Comparison of ENCODE assay signal across 8 mouse cellular contexts in genomic region chr3:89277281-89278021, GRCm38 (mm10). TPM values are rescaled to one million over a fixed set of nuclear protein-coding genes. Genes with fewer than 3 reads are reported as not detected.
DNase-seq lines count a peak whose midpoint lies in the region; ATAC-seq lines count a peak whose summit lies in the region.

No protein-coding gene starts in this region.

- peak overlapping the region; percentile 29; the same call in 1 of the 2 replicates for H3K9ac ChIP-seq in forebrain, embryonic 12.5 days
- no peak overlapping the region; the same call in 1 of the 2 replicates for H3K9ac ChIP-seq in forebrain, embryonic 16.5 days (replicated peaks; ENCODE audit: low read depth, low read length)
- peak overlapping the region; percentile 72 for H3K9ac ChIP-seq in limb, embryonic 12.5 days (replicated peaks)
- H3K9ac ChIP-seq in neural tube, embryonic 14.5 days (replicated peaks; ENCODE audit: low read depth, low read length), result no peak overlapping the region

- intact Hi-C loops in heart, postnatal 36 days (cut with DNase I), result no loop called here

- ATAC-seq in forebrain, embryonic 12.5 days (ENCODE audit: low FRiP score), result no peak
- no peak for ATAC-seq in forebrain, embryonic 16.5 days
- no peak for ATAC-seq in limb, embryonic 12.5 days (ENCODE audit: insufficient number of reproducible peaks, insufficient read depth, low FRiP score, low TSS enrichment, low read depth)
- no peak for ATAC-seq in neural tube, embryonic 14.5 days (ENCODE audit: low read depth)
- no peak for ATAC-seq in erythroblast, adult 5-6 weeks (replicated peaks; ENCODE audit: low FRiP score, poor library complexity, severe bottlenecking)

- H3K4me3 ChIP-seq in forebrain, embryonic 12.5 days (replicated peaks), result no peak overlapping the region
- H3K4me3 ChIP-seq in forebrain, embryonic 16.5 days (replicated peaks; ENCODE audit: low read length), result no peak overlapping the region
- H3K4me3 ChIP-seq in limb, embryonic 12.5 days (replicated peaks), result peak overlapping the region; percentile 59
- peak overlapping the region; percentile 9; the same call in 1 of the 2 replicates for H3K4me3 ChIP-seq in neural tube, embryonic 14.5 days (ENCODE audit: low read depth, low read length)

- H3K36me3 ChIP-seq in forebrain, embryonic 12.5 days (replicated peaks), result no peaks in the 10 kb centered on the region
- no peaks in the 10 kb centered on the region for H3K36me3 ChIP-seq in forebrain, embryonic 16.5 days (ENCODE audit: control insufficient read depth, insufficient read depth)
- H3K36me3 ChIP-seq in limb, embryonic 12.5 days, result peaks cover 27% of the 10 kb centered on the region
- H3K36me3 ChIP-seq in neural tube, embryonic 14.5 days (ENCODE audit: control insufficient read depth, insufficient read depth, low read length), result no peaks in the 10 kb centered on the region

- WGBS in forebrain, embryonic 12.5 days, result 54% methylated on average over 14 of the region's 14 CpGs
- 54% methylated on average over 14 of the region's 14 CpGs for WGBS in forebrain, embryonic 16.5 days
- 30% methylated on average over 14 of the region's 14 CpGs for WGBS in limb, embryonic 12.5 days
- WGBS in neural tube, embryonic 14.5 days, result 59% methylated on average over 14 of the region's 14 CpGs

- H3K9me3 ChIP-seq in forebrain, embryonic 12.5 days, result no peaks in the 10 kb centered on the region
- no peaks in the 10 kb centered on the region for H3K9me3 ChIP-seq in forebrain, embryonic 16.5 days (ENCODE audit: control insufficient read depth, low read length)
- H3K9me3 ChIP-seq in limb, embryonic 12.5 days, result no peaks in the 10 kb centered on the region
- H3K9me3 ChIP-seq in neural tube, embryonic 14.5 days (ENCODE audit: control insufficient read depth, low read length), result no peaks in the 10 kb centered on the region

- DNase-seq in cerebellum, postnatal 25 days, result peak; percentile 39 to 50
- DNase-seq in heart, postnatal 36 days, result peak; percentile 40 to 66
- no peak for DNase-seq in adrenal gland, adult 2 months

- H3K27ac ChIP-seq in forebrain, embryonic 12.5 days, result no peak overlapping the region
- no peak overlapping the region for H3K27ac ChIP-seq in forebrain, embryonic 16.5 days (ENCODE audit: low read length)
- peak overlapping the region; percentile 82 for H3K27ac ChIP-seq in limb, embryonic 12.5 days
- no peak overlapping the region for H3K27ac ChIP-seq in neural tube, embryonic 14.5 days (ENCODE audit: low read depth, low read length)

- peak overlapping the region; percentile 24 for H3K4me2 ChIP-seq in forebrain, embryonic 12.5 days
- H3K4me2 ChIP-seq in forebrain, embryonic 16.5 days (ENCODE audit: low read length), result no peak overlapping the region
- peak overlapping the region; percentile 91 for H3K4me2 ChIP-seq in limb, embryonic 12.5 days
- peak overlapping the region; percentile 96 for H3K4me2 ChIP-seq in neural tube, embryonic 14.5 days (ENCODE audit: low read depth, low read length)

- H3K4me1 ChIP-seq in forebrain, embryonic 12.5 days, result peaks cover 43% of the 10 kb centered on the region
- H3K4me1 ChIP-seq in forebrain, embryonic 16.5 days (replicated peaks; ENCODE audit: control insufficient read depth, insufficient read depth, low read length), result peaks cover 36% of the 10 kb centered on the region
- peaks cover 55% of the 10 kb centered on the region for H3K4me1 ChIP-seq in limb, embryonic 12.5 days (replicated peaks)
- peaks cover 25% of the 10 kb centered on the region for H3K4me1 ChIP-seq in neural tube, embryonic 14.5 days (ENCODE audit: control insufficient read depth, insufficient read depth, low read length)

- H3K27me3 ChIP-seq in forebrain, embryonic 12.5 days, result peaks cover 51% of the 10 kb centered on the region
- H3K27me3 ChIP-seq in forebrain, embryonic 16.5 days (replicated peaks; ENCODE audit: control insufficient read depth, insufficient read depth, low read length), result peaks cover 2% of the 10 kb centered on the region; the same call in 1 of the 2 replicates
- H3K27me3 ChIP-seq in limb, embryonic 12.5 days, result peaks cover 14% of the 10 kb centered on the region
- H3K27me3 ChIP-seq in neural tube, embryonic 14.5 days (ENCODE audit: control insufficient read depth, insufficient read depth, low read length), result 0 out of 2 replicates have a peak, but pooled peaks cover 3% of the 10 kb centered on the region

RNA-seq across cellular contexts. Expression of gene Efna1, which starts 3.5 kb away (rescaled TPM):
- 9.7 and 12.6 TPM in 2 replicates for polyA plus RNA-seq in forebrain, embryonic 12.5 days (2016; fragmentation: Nextera tagmentation; extraction: Ambion mirVana)
- polyA plus RNA-seq in forebrain, embryonic 16.5 days (2015; fragmentation: Nextera tagmentation; extraction: Ambion mirVana), result 8.3 and 9.5 TPM in 2 replicates
- 10 to 100 TPM; 28.3 to 42.6 TPM for total RNA-seq in heart, postnatal 36 days (2021)
- polyA plus RNA-seq in limb, embryonic 12.5 days (2016; fragmentation: Nextera tagmentation; extraction: Ambion mirVana), result 36.9 and 40.4 TPM in 2 replicates
- polyA plus RNA-seq in neural tube, embryonic 14.5 days (2014; fragmentation: Nextera tagmentation; extraction: Ambion mirVana), result 6.8 and 10.5 TPM in 2 replicates
- total RNA-seq in adrenal gland, adult 2 months (2021), result 10 to 100 TPM in 1 of 2 experiments, 1 to 10 TPM in 1; 8.0 to 16.6 TPM
- polyA plus RNA-seq in adrenal gland, adult 2 months (2012; rRNA removed), result 17.5 and 24.0 TPM in 2 replicates
- not detected in 2 replicates for total RNA-seq in erythroblast, adult 5-6 weeks (2015; ENCODE audit: low replicate concordance)
- total RNA-seq in erythroblast, adult 5-6 weeks (2017; ENCODE audit: low replicate concordance), result not detected in 2 replicates

RNA-seq across cellular contexts. Expression of gene Slc50a1, which starts 7.1 kb away (rescaled TPM):
- polyA plus RNA-seq in forebrain, embryonic 12.5 days (2016; fragmentation: Nextera tagmentation; extraction: Ambion mirVana), result 28.6 and 29.7 TPM in 2 replicates
- polyA plus RNA-seq in forebrain, embryonic 16.5 days (2015; fragmentation: Nextera tagmentation; extraction: Ambion mirVana), result 38.6 and 41.2 TPM in 2 replicates
- 10 to 100 TPM; 20.5 to 23.0 TPM for total RNA-seq in heart, postnatal 36 days (2021)
- polyA plus RNA-seq in limb, embryonic 12.5 days (2016; fragmentation: Nextera tagmentation; extraction: Ambion mirVana), result 58.5 and 66.3 TPM in 2 replicates
- 36.7 and 39.8 TPM in 2 replicates for polyA plus RNA-seq in neural tube, embryonic 14.5 days (2014; fragmentation: Nextera tagmentation; extraction: Ambion mirVana)
- 10 to 100 TPM; 49.9 to 54.7 TPM for total RNA-seq in adrenal gland, adult 2 months (2021)
- polyA plus RNA-seq in adrenal gland, adult 2 months (2012; rRNA removed), result 153 TPM in 2 replicates
- 8.8 and 12.9 TPM in 2 replicates for total RNA-seq in erythroblast, adult 5-6 weeks (2015; ENCODE audit: low replicate concordance)
- total RNA-seq in erythroblast, adult 5-6 weeks (2017; ENCODE audit: low replicate concordance), result 10.9 and 11.5 TPM in 2 replicates

RNA-seq across cellular contexts. Expression of gene Dpm3, which starts 18.3 kb away (rescaled TPM):
- polyA plus RNA-seq in forebrain, embryonic 12.5 days (2016; fragmentation: Nextera tagmentation; extraction: Ambion mirVana), result 79.1 and 84.3 TPM in 2 replicates
- polyA plus RNA-seq in forebrain, embryonic 16.5 days (2015; fragmentation: Nextera tagmentation; extraction: Ambion mirVana), result 67.0 and 73.5 TPM in 2 replicates
- total RNA-seq in heart, postnatal 36 days (2021), result 10 to 100 TPM; 50.0 to 52.3 TPM
- 93.9 and 102 TPM in 2 replicates for polyA plus RNA-seq in limb, embryonic 12.5 days (2016; fragmentation: Nextera tagmentation; extraction: Ambion mirVana)
- 69.6 and 84.4 TPM in 2 replicates for polyA plus RNA-seq in neural tube, embryonic 14.5 days (2014; fragmentation: Nextera tagmentation; extraction: Ambion mirVana)
- 100 to 1,000 TPM; 134 to 150 TPM for total RNA-seq in adrenal gland, adult 2 months (2021)
- polyA plus RNA-seq in adrenal gland, adult 2 months (2012; rRNA removed), result 509 and 645 TPM in 2 replicates
- total RNA-seq in erythroblast, adult 5-6 weeks (2015; ENCODE audit: low replicate concordance), result 16.1 and 42.3 TPM in 2 replicates
- total RNA-seq in erythroblast, adult 5-6 weeks (2017; ENCODE audit: low replicate concordance), result 4.3 TPM in 1 of 2 replicates, not detected in the other

RNA-seq across cellular contexts. Expression of gene Trim46, which starts 31.3 kb away (rescaled TPM):
- 25.1 and 26.6 TPM in 2 replicates for polyA plus RNA-seq in forebrain, embryonic 12.5 days (2016; fragmentation: Nextera tagmentation; extraction: Ambion mirVana)
- polyA plus RNA-seq in forebrain, embryonic 16.5 days (2015; fragmentation: Nextera tagmentation; extraction: Ambion mirVana), result 62.5 and 76.1 TPM in 2 replicates
- total RNA-seq in heart, postnatal 36 days (2021), result under 1 TPM; 0.42 to 0.62 TPM
- polyA plus RNA-seq in limb, embryonic 12.5 days (2016; fragmentation: Nextera tagmentation; extraction: Ambion mirVana), result 6.1 and 6.3 TPM in 2 replicates
- 61.6 and 70.7 TPM in 2 replicates for polyA plus RNA-seq in neural tube, embryonic 14.5 days (2014; fragmentation: Nextera tagmentation; extraction: Ambion mirVana)
- total RNA-seq in adrenal gland, adult 2 months (2021), result 1 to 10 TPM; 1.9 to 2.3 TPM
- 6.0 and 9.1 TPM in 2 replicates for polyA plus RNA-seq in adrenal gland, adult 2 months (2012; rRNA removed)
- not detected in 2 replicates for total RNA-seq in erythroblast, adult 5-6 weeks (2015; ENCODE audit: low replicate concordance)
- total RNA-seq in erythroblast, adult 5-6 weeks (2017; ENCODE audit: low replicate concordance), result not detected in 2 replicates

RNA-seq across cellular contexts. Expression of gene Krtcap2, which starts 31.7 kb away (rescaled TPM):
- polyA plus RNA-seq in forebrain, embryonic 12.5 days (2016; fragmentation: Nextera tagmentation; extraction: Ambion mirVana), result 249 and 252 TPM in 2 replicates
- polyA plus RNA-seq in forebrain, embryonic 16.5 days (2015; fragmentation: Nextera tagmentation; extraction: Ambion mirVana), result 187 and 195 TPM in 2 replicates
- 10 to 100 TPM; 82.3 to 87.0 TPM for total RNA-seq in heart, postnatal 36 days (2021)
- polyA plus RNA-seq in limb, embryonic 12.5 days (2016; fragmentation: Nextera tagmentation; extraction: Ambion mirVana), result 316 and 333 TPM in 2 replicates
- polyA plus RNA-seq in neural tube, embryonic 14.5 days (2014; fragmentation: Nextera tagmentation; extraction: Ambion mirVana), result 206 and 240 TPM in 2 replicates
- 100 to 1,000 TPM; 143 to 163 TPM for total RNA-seq in adrenal gland, adult 2 months (2021)
- 433 and 437 TPM in 2 replicates for polyA plus RNA-seq in adrenal gland, adult 2 months (2012; rRNA removed)
- 47.0 and 49.8 TPM in 2 replicates for total RNA-seq in erythroblast, adult 5-6 weeks (2015; ENCODE audit: low replicate concordance)
- total RNA-seq in erythroblast, adult 5-6 weeks (2017; ENCODE audit: low replicate concordance), result 17.8 and 31.8 TPM in 2 replicates

Comparison
In these comparisons a context has a peak if more than half of its experiments do, and no peak if none do; other contexts are left out.
1. H3K9ac ChIP-seq: peak in forebrain, embryonic 12.5 days (single experiment) and limb, embryonic 12.5 days (single experiment); none in forebrain, embryonic 16.5 days (single experiment) and neural tube, embryonic 14.5 days (single experiment).
2. H3K4me3 ChIP-seq: peak in limb, embryonic 12.5 days (single experiment) and neural tube, embryonic 14.5 days (single experiment); none in forebrain, embryonic 12.5 days (single experiment) and forebrain, embryonic 16.5 days (single experiment).